Mouse (Mus musculus): Measurements from ENCODE around the gene Pla2g15.

Gene Pla2g15

DNA sequence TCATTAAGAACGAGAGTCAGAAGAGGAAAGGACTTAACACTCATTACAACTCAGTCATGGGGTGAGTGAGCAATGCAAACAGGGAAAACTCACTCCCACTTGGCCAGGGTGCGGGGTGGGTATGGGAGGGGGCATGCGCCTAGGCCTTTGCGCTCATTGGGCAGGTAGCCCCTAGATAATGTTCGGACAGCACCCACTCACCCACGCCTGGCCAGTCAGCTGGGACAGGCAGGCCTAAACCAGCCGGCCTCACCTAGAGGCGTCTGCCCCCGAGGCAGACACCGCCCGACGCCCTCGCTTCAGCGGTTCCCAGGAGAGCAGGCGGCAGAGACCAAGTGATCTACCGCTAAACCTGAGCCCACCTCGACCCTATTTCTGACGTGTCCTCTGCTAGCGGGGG is 14.5 kb upstream of the Pla2g15 start:
- DNase-seq (ENCODE audit: low spot score in 2 of 2): no peak

DNA sequence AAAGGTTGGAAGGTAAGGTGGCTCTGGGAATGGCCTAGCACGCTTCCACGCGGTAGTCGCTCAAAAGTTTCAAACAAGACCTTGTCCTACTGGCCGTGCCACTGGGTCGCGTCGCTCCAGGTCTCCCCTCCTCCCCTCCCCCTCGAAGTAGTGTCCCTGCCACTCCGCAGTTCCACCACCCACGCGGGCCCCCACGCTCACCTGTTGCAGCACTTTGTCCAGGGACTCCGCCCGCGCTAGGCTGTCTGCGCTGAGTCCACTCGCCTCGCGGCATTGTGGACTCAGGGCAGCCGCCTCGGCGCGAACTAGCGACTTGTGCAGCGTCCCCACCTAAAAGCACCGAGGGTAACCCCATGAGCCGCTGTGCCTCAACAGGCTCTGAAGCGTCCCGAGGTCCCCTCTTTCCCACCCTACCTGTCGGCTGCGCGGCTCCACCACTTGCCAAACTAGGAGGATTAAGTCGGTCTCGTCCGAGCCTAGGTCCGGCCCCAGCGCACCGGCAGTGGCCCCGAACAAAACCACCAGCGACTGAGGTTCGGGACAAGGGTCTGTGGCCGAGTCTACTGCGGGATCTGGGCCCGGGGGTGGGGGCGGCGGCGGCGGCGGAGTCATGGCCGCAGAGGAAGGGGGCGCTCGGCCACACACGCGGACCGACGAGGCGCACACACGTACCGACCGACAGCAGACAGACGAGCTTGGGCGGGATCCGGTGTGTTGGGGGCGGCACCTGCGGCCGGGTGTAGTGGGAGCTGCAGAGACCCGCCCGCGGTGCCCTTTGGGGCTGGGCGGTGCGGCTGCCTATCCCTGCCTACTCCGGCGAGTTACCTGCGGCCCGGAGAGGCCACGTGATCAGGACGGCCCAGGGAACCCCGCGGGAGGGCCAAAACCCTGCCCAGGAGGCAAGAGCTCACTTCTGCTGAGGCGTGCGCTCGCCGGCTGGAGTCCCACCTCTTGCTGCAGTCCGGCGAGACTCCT is 13.8 kb upstream of the Pla2g15 start, which contains the start of gene Esrp2:
Esrp2 (minus strand) TSS at position 819 of the 975 bp plus-strand sequence.
- no peak for DNase-seq (ENCODE audit: low spot score in 2 of 2)

DNA sequence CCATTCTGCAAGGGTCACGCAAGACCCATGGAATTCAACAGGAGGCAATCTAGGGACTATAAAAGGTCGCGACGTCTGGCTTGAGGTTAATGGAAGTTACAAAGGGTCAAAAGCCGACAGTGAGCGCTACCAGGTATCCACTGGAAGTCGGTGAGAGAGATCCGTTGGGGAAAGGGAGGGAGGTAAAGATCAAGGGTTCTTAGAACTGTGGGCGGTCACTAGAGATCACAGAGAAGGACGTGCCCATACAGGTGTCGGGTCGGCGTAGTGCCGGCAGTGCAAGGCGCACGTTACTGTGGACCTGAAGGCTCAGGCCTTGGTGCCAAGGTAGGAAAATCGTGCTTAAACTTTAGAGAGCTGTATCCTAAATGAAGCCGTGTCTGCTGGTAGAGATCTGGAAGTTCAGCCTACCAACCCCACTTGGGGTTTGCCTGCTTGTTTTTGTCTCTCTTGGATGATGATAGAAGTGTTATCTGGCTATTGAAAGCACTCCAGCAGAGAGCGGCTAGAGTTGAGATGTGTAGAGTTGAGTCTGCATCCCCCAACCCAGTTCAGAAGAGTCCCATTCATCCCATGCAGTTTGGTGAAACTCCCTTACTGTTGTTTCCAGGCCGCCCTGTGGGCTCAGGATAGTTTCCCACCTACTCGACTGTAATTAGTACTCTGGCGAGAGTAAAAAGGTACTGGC is 12.8 kb upstream of the Pla2g15 start:
- no peak for DNase-seq (ENCODE audit: low spot score in 2 of 2)

DNA sequence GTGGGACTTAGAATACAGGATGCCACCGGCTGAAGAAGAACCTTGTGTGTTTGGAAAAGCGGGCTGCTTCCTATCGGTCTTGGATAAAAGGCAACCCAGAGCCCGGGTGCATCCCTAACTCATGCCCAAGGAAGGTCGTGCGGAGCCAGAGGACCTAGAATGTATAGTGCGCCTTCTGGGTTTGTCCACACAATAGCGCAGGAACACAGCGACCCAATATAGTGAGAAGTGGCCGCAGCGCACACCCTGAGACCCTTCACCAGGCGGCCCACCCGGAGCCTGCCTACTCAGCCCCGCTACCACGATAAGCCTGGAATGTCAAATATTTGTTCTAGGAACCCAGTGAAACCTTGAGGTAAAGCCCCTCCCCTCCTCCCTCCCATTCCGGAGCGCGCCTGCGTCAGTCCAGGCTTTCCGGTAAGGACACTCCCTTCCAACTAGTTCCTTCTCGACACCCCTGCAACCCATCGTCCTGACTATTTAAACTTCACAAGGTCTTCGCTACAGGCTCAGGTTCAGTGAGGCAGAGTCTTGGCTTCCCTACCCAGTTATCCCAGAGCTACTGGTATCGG is 12.2 kb upstream of the Pla2g15 start:
- DNase-seq (ENCODE audit: low spot score in 2 of 2): peak; percentile 52

DNA sequence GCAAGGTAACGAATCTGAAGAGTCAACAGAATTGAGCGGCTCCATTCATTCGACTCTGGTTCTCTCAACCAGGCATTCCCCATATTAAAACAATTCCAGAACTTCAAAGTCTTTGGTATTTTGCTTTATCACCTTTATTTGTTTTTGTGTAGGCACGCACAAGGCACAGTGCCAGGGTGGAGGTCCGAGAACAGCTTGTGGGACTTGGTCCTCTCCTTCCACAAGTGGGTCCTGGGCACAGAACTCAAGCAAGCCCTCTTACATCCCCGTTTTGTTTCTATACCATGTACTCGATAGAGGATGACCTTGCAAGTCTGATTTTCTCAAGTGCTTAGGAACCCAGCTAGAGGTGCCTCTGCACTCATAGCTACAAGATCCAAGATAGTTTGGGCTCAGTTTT is 11.6 kb upstream of the Pla2g15 start:
- DNase-seq (ENCODE audit: low spot score in 2 of 2): no peak

DNA sequence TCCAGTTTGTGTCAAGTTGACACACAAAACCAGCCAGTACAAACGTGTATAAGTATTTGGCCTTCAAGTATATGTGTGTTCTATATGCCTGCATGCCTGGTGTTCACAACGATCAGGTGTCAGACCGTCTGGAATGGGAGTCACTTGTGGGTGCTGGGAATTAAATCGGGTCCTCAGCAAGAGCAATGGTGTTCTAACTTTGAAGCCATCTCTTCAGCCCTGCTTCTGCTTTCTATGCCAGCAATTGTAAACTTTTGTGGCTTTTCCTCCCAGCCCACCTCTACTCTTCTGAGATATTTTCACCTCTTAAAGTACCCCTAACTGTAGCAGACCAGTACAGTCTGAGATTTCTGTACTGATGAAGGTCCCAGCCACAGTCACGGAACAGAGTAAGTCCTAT is 10.0 kb upstream of the Pla2g15 start:
- no peak for DNase-seq (ENCODE audit: low spot score in 2 of 2)

DNA sequence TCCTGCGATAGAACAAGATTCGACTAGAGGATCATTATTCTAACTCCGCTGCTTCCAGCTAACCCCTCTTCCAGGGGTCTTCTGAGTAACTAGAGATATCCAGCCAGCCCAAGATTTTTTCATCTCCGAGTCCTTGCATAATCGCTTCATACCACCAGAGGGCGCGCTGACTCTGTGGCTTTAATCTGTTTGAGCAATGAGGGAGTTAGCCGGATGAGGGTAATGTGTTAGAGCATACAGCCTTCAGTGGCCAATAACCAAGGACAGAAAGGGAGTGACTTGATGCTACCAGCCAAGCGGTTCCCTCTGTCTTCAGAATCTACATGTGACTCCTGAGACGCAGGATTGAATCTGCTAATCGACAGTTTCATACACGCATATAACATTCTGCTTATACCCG is 9.4 kb upstream of the Pla2g15 start:
- peak; percentile 80 to 87 for DNase-seq (ENCODE audit: low spot score in 2 of 2)

DNA sequence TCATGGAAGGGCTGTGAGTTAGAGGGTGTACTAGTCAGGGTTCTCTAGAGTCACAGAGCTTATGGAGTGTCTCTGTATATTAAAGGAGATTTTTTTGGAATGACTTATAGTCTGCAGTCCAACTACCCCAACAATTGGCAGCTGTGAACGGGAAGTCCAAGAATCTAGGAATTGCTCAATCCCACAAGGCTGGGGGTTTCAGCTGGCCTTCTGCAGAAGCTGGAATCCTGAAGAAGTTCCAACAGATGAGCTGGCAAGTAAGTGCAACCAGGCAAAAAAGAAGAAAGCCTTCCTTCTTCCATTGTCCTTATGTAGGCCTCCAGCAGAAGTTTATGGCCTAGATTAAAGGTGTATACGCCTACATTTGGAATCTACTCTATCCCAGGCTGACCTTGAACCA is 4.9 kb upstream of the Pla2g15 start:
- DNase-seq (ENCODE audit: low spot score in 2 of 2): no peak

DNA sequence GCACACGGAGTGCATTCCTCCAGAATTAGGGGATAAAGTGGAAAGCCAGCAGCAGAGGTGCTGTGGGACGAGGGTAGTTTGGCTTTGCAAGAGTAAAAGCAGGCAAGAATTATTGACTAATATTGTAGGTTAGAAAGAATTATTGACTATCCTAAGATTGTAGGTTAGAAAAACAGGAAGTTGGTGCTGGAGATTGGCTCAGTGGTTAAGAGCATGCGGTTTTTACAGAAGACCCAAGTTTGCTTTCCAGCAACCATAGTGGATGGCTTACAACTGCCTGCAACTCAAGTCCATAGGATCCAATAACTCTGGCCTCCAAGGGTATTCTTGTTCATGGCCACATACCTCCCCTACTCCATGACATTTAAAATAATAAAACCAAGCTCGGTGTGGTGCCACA is 4.2 kb upstream of the Pla2g15 start:
- DNase-seq (ENCODE audit: low spot score in 2 of 2): no peak

DNA sequence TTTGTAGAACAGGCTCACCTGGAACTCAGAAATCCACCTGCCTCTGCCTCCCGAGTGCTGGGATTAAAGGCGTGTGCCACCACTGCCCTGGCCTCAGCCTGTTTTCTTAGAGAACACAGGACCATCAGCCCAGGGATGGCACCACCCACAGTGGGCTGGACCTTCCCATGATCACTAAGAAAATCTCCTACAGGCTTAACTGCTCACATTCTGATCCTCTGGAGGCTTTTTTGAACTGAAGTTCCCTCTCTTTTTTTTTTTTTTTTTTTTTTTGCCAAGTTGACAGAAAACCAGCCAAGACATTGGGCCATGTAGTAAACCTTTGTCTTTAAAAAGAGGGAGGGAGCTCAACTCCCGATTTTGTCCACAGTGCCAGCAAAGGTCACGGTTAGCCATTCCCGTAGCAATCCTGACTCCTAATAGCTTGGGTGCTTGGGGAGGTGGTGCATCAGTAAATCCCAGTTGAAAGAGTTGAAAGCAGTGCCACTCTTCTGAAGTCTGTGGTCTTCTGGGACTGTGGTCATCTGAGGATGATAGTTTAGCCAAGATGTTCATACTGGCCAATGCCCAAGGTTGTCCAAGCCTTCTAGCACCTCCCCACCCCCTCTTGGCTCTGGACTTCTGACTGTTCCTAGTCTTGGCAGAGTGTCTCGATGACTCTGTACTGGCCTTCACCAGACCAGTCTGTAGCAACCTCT is 2.2 kb upstream of the Pla2g15 start:
- no peak for DNase-seq (ENCODE audit: low spot score in 2 of 2)

DNA sequence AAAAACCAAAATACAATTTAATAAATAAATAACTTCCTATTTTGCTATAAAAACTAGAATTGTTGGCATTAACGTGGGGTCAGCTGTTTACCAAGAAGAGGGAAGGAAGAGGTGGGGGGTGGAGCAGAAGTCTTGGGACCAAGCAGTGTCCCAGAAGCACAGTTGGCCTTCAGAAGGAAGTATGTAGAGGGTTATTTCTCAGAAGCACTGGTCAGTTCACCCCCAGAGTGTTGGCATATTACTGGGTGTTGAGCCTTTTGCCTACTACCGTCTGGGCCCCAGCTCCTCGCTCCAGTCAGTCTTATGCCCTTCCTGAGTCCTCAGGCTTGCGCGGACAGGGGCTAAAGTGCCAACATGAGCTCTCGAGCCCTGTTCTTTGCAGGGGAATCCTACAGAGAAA is 1.2 kb upstream of the Pla2g15 start:
- no peak for DNase-seq (ENCODE audit: low spot score in 2 of 2)

DNA sequence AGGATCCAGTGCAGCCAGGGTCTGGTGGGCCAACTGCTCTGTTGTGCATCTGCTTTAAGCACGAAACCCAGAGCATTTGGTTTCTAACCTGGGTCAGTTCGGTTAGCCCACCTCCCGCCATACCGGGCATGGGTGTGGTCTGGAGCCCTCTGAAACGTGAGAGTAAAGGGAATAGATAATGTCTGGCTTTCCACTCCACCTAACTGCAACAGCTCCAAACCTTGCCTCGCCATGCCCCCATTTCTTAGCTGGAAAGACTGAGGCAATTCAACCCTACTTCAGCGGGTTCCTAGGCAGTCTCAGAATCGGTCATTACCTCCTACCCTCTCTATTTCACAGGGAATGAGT is 428 bp downstream of the Pla2g15 start:
- DNase-seq (ENCODE audit: low spot score in 2 of 2): no peak

DNA sequence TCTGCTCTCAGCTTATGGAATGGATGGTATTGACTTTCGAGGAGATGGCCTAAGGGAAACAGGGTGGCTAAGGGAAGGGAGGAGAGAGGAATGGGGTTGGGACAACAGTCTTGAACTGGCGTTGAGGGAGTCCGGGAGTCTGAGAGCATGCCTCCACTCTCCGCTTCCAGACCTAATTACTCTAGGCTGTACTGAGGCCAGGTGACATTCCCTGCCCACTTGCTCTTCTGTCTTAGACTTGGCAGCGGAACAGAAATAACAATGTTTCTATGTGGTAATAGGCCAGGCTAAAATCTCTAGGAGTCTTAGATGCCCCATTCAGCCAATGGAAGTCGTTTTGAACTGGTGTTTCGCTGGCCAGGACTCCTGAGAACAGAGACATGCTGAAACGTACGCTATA is 842 bp downstream of the Pla2g15 start:
- no peak for DNase-seq (ENCODE audit: low spot score in 2 of 2)

DNA sequence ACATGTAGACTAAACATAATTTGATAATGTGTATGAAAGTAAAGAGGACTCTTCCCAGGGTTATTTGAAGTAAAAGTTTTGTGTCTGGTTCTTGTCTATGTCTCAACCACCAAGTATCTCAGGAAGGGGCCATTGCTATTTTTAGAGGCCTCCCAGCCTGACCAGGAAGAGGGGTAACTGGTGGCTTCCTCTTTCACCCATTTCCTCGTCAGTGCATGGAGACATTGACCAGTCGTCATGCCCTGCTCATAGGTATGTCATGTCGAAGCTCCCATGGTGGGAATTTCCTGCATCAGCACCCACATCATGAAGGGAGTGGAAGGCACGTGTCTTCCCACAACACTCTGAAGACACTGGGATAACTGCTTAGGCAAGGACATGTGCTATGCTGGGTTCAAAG is 2.7 kb downstream of the Pla2g15 start:
- no peak for DNase-seq (ENCODE audit: low spot score in 2 of 2)

DNA sequence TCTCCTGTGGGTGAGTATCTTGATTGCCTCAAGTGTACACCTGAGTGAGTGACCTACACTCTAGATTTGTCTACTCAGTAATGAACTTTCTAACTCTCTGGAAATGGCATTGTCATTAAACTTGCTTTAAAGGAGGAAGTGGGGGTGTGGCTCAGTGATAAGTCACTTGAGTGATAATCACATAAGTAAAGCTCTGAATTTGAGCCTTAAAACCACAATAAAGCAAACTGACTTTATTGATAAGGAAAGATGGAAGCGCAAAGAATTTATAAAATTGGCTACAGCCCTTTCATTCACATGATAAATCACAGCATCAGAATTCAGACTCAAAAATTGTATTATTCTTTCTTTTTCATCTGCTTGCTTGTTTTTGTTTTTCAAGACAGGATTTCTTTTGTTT is 7.2 kb downstream of the Pla2g15 start:
- DNase-seq (ENCODE audit: low spot score in 2 of 2): no peak

DNA sequence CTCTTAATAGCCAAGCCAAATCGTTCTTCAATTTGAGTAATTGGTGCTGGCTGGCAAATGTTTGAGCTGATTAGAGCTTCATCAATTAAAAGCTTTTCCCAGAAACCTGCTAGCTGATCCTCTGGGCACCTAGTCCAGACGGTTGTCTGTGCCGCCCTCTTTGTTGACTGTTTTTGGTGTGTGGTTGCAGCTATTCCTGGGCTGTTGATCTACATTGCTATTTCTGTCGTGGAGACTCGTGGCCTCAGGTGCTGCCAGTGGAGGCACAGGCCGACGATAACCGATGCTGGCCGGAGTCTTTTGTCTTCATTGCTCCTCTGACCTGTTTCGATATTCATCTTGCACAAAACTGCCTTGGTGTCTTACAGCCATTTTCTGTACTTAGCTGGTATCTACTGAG is 8.2 kb downstream of the Pla2g15 start:
- no peak for DNase-seq (ENCODE audit: low spot score in 2 of 2)

DNA sequence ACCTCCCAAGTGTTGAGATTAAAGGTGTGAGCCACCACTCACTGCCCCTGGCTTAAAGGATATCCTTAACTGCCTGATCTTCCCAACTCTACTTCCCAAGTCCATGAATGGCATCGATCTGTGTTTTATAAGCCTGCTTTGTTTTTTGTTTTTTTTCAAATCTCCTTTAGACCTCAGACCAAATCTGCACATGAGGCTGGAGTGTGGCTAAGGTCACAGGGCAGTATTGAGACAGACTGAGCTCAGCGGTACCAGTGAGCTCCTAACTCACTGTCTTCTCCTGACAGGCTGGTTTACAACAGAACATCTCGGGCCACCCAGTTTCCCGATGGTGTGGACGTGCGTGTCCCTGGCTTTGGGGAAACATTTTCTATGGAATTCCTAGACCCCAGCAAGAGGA is 9.7 kb downstream of the Pla2g15 start:
- DNase-seq (ENCODE audit: low spot score in 2 of 2): no peak

DNA sequence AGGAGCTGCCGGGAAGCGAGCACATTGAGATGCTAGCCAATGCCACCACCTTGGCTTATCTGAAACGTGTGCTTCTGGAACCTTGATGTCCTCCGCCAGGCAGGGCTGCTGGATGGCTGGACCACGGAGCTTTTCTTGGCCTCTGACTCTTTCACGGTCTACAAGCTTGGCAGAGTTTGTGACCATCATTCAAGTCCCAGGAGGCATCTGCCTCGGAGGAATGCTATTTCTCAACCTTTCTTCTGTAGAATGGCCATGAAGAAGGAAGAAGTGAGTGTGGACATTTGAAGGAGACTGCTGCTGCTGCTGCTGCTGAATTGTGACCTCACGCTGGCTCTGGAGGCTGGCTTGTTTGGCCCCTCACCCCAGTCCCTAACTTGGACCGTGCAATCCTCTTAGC is 13.1 kb downstream of the Pla2g15 start:
- no peak for DNase-seq (ENCODE audit: low spot score in 2 of 2)

DNA sequence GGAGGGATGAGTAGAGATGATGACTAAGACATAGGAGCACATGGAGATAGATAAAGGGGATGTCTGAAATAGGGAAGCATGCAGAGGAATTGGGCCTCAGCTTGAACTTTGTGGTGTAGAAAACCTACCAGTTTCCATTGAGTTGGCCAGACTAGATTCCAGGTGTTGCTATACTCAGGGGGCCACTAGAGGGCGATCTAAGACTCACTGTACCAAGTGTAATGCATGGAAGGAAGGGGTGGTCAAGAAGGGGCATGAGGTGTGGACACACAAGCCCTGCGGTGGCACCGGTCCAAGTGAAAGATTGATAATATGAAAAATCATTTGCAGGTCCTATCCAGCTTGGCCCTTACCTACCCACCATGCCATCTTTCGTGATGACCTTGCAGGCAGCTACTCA is 15.3 kb downstream of the Pla2g15 start:
- DNase-seq (ENCODE audit: low spot score in 2 of 2): peak; percentile 78 to 85

DNA sequence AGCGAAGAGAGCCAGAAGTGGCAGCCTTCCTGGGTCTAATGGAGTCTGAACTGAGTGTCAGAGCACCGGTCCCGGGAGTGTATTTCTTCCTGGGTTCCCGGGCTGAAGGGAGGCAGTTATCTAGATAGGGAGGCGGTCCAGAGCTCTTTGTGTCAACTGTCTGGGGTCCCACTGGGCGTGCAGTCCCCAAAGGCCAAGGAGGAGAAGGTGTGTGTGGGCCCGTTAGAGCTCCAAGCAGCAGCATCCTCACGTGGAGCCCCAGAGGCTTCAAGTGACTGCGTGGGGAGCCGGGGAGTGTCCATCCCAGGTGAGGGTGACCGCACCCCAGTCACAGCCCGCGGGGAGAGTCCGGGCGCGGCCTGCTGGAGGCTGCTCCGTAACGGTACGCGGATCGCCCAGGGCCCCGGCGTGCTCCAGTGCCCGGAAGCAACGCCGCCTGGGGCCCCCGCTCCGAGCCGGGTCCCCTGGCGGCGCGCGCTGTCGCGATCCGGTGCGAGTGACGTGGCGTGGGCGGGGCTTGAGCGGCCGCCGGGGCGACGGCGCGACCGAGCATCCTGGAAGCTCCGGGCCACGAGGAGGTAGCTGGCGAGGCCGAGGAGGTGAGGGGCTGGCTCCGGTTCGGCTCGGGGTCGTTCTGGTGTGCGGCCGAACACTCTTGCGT is 18.3 kb downstream of the Pla2g15 start, which contains the start of gene Slc7a6:
Slc7a6 (plus strand) TSS at position 502 of the 661 bp plus-strand sequence.
- DNase-seq (ENCODE audit: low spot score in 2 of 2): peak; percentile 88 to 89
